Mouse (Mus musculus) embryonic facial prominence, embryonic 13.5 days (tissue): ENCODE results near the gene Spata5. TPM values are rescaled to one million over a fixed set of nuclear protein-coding genes. Genes with fewer than 3 reads are reported as not detected.
A peak's percentile ranks its signal among the peaks of the same experiment; 100 is the strongest.
"Not testable (repeated sequence)": the region's sequence is repeated elsewhere in the genome, so short reads cannot be mapped to it uniquely, and the experiment has no call there.

Experiments used
- ATAC-seq: fragments of 200-750 bp; cut with Nextera tagmentation; 2 replicates; pipeline ENCODE4 v1.8.0; 2017; ENCODE audit warnings: low read depth; ENCODE audit not compliant: insufficient number of reproducible peaks, insufficient read depth, low FRiP score, low TSS enrichment
- H3K27ac ChIP-seq: fragments of 300-500 bp; sonication (generic); 2 replicates; pipeline ENCODE4 v1.5.1; 2015; ENCODE audit warnings: moderate library complexity, mild to moderate bottlenecking, inconsistent platforms
- H3K27me3 ChIP-seq: fragments of 300-500 bp; sonication (generic); 2 replicates; pipeline ENCODE4 v1.6.1; 2015; ENCODE audit warnings: mild to moderate bottlenecking, inconsistent platforms
- H3K36me3 ChIP-seq: fragments of 300-500 bp; sonication (generic); 2 replicates; pipeline ENCODE4 v1.6.1; 2015; ENCODE audit warnings: mild to moderate bottlenecking, inconsistent platforms
- H3K4me1 ChIP-seq: fragments of 300-500 bp; sonication (generic); 2 replicates; pipeline ENCODE4 v1.6.1; 2015; ENCODE audit warnings: inconsistent platforms
- H3K4me2 ChIP-seq: fragments of 300-500 bp; sonication (generic); 2 replicates; pipeline ENCODE4 v1.6.1; 2015; ENCODE audit warnings: moderate library complexity, mild to moderate bottlenecking, inconsistent platforms
- H3K4me3 ChIP-seq: fragments of 300-500 bp; sonication (generic); 2 replicates; pipeline ENCODE4 v1.5.1; 2015; ENCODE audit warnings: mild to moderate bottlenecking, inconsistent platforms
- H3K9ac ChIP-seq: fragments of 300-500 bp; sonication (generic); 2 replicates; pipeline ENCODE4 v1.6.1; 2015; ENCODE audit warnings: mild to moderate bottlenecking, inconsistent platforms
- H3K9me3 ChIP-seq: fragments of 300-500 bp; sonication (generic); 2 replicates; pipeline ENCODE4 v1.6.1; 2016; ENCODE audit warnings: inconsistent platforms
- WGBS: fragments of 180-500 bp; shearing (Covaris S2); methylation state at CpG from one replicate; pipeline ENCODE4 v1.1.7; 2015; ENCODE audit warnings: mixed read lengths; 5-methylcytosine and 5-hydroxymethylcytosine counted together
- polyA plus RNA-seq: library from polyadenylated mRNA; unstranded; fragments of >200 nt; fragmentation: Nextera tagmentation; extraction: Ambion mirVana; gene quantifications from 2 replicates; pipeline ENCODE4 v1.2.1, GENCODE M21; 2015

Spata5 gene
- polyA plus RNA-seq, 1 experiment from 2014 or later = 47.0 TPM

DNA sequence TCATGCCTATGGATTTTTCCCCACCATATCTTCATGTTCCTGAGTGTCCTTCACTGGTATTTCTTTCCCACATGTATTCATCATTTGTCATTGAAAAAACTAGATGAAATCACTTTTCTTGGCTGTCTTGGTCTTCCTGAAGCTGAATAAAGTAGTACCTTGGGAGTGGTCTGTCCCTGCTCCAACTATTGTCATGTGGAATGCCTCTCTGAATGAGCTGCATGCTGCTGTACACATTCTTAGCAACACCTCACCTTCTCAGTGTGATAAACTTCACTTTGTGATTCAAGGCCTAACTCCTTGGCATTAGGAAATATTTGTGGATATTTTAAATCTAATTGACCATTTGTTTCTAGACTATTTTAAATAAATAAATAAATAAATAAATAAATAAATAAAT is 98.9 kb downstream of the Spata5 start:
- H3K9me3 ChIP-seq = no peaks in the 10 kb centered on the region
- H3K27ac ChIP-seq = no peak overlapping the region
- H3K4me2 ChIP-seq = no peak overlapping the region
- no peaks in the 10 kb centered on the region for H3K36me3 ChIP-seq
- H3K4me1 ChIP-seq = no peaks in the 10 kb centered on the region
- ATAC-seq = no peak
- no peak overlapping the region for H3K4me3 ChIP-seq
- H3K27me3 ChIP-seq = no peaks in the 10 kb centered on the region
- H3K9ac ChIP-seq = no peak overlapping the region

DNA sequence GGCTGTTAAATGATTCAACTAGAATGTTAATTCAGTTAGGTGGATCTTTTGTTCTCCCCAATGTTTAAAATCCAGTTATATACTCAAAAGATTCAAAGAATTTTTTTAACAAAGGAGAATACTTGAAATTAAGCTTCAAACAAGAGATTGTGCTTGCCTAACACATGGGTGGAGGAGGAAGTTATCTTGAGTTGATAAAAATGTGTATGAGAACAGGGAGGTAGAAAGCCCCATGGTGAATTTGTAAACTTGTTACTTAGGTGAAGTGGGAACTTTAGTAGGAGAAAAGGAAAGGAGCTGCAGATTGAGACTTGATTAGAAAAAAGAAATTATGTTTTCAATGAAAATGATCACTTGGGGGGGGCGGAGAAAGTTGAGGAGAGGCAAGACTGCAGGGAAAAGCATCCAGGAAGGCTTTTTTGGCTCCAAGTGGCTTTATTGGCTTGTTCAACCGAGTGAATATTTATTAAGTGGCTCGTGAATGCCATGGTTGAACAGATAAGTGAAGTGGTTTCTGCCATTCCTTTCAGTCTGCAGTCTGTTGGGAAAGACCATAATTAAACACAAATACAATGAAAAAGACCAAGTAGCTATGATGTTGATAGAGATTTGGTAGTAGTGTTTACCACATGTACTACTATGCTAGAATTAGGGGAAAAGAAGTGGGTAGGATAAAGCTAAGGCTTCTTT is 100.8 kb downstream of the Spata5 start:
- Histone ChIP-seq H3K4me1 (no peaks in the 10 kb centered on the region), H3K27ac (no peak overlapping the region), H3K9me3 (no peaks in the 10 kb centered on the region), H3K27me3 (no peaks in the 10 kb centered on the region), H3K4me2 (no peak overlapping the region), H3K36me3 (no peaks in the 10 kb centered on the region), H3K4me3 (no peak overlapping the region), H3K9ac (no peak overlapping the region)
- 89% methylated on average over 3 of the region's 3 CpGs for WGBS
- ATAC-seq = no peak

DNA sequence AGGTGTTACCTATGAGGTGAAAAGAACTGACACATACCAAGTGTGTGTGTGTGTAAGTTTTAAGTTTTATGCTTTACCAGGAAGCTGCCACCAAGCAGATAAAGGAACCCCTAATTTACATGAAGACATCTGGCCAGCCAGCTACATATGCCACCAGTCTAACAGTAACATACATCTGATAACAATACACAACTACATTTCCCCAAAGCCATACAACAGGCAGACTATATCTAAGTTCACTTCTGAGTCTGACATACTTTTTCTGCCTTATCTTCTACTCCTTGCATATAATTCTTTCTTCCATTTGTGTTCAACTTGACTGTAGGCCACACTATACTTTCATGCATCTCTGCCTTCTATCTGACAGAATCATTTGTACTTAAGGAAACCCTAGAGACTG is 112.4 kb downstream of the Spata5 start:
- Histone ChIP-seq H3K9me3 (no peaks in the 10 kb centered on the region), H3K4me2 (no peak overlapping the region), H3K9ac (no peak overlapping the region), H3K27me3 (no peaks in the 10 kb centered on the region), H3K27ac (no peak overlapping the region), H3K4me3 (no peak overlapping the region), H3K36me3 (peaks cover 14% of the 10 kb centered on the region), H3K4me1 (peaks cover 3% of the 10 kb centered on the region; the same call in 1 of the 2 replicates)
- no peak for ATAC-seq

DNA sequence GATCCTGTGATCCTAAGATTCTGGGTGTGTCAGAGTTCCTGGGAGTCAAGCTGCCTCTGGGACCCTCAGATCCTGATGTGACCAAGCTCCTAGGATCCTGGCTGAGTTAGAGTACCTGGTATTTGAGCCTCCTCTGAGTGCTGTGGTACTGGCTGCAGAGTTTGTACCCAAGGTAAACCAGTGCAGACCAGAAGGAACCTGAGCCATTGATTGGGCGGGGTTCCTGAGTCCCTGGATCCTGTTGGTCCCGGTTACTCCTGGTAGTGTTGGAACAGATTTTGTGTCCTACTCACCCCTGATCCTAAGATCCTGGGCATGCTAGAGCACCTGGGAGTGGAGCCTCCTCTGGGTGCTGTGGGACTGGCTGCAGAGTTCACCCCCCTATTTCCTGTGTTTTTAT is 121.0 kb downstream of the Spata5 start:
- not testable (repeated sequence) for H3K36me3 ChIP-seq, H3K27ac ChIP-seq, H3K9ac ChIP-seq, H3K4me1 ChIP-seq, ATAC-seq, H3K4me3 ChIP-seq, H3K27me3 ChIP-seq, H3K4me2 ChIP-seq
- H3K9me3 ChIP-seq = peaks cover 15% of the 10 kb centered on the region
- WGBS = 97% methylated on average over 2 of the region's 2 CpGs

DNA sequence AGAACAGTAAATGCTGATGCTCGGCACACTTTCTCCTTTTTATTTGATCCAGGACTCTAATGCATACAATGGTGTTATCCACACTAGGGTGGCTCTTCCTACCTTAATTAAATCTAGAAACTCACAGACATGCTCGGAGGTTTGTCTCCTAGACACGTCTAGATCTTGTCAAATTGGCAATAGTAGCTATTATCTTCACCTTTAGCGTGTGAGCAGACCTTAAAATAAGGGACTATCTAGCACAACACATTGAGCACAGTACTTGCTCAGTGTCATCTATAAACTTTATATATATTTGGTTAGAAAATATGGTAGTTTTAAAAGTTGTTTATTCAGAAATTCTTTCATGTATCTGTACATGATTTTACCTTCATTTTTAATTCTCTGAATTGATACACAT is 126.7 kb downstream of the Spata5 start:
- H3K36me3 ChIP-seq = no peaks in the 10 kb centered on the region
- ATAC-seq = no peak
- no peak overlapping the region for H3K27ac ChIP-seq
- no peak overlapping the region for H3K4me3 ChIP-seq
- H3K9ac ChIP-seq = no peak overlapping the region
- no peaks in the 10 kb centered on the region for H3K27me3 ChIP-seq
- no peaks in the 10 kb centered on the region for H3K4me1 ChIP-seq
- H3K9me3 ChIP-seq = no peaks in the 10 kb centered on the region
- 85% methylated on average over 4 of the region's 4 CpGs for WGBS
- no peak overlapping the region for H3K4me2 ChIP-seq

DNA sequence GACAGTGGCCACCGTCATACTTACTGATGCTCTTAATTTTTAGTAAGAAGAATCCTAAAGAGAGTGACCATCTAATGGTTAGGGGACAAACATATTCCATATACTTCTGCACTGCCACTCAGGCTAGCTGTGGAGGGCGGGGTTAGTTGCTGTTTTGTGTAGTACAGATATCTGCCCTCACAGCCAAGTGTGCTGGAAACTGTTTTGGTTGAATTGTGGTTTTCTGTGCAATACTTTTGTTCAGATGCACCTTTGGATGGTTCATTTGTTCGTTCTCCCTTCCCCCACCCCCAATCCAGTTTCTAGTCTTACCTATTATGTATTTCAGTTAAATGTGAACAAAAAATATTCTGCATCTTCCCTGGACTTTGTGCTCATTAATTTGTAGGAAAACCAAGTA is 130.5 kb downstream of the Spata5 start:
- Histone ChIP-seq H3K27ac (no peak overlapping the region), H3K4me2 (no peak overlapping the region), H3K9ac (no peak overlapping the region), H3K27me3 (no peaks in the 10 kb centered on the region), H3K4me3 (no peak overlapping the region), H3K36me3 (no peaks in the 10 kb centered on the region), H3K4me1 (no peaks in the 10 kb centered on the region), H3K9me3 (no peaks in the 10 kb centered on the region; the same call in 1 of the 2 replicates)
- no peak for ATAC-seq
- 83% methylated on average over 3 of the region's 3 CpGs for WGBS

DNA sequence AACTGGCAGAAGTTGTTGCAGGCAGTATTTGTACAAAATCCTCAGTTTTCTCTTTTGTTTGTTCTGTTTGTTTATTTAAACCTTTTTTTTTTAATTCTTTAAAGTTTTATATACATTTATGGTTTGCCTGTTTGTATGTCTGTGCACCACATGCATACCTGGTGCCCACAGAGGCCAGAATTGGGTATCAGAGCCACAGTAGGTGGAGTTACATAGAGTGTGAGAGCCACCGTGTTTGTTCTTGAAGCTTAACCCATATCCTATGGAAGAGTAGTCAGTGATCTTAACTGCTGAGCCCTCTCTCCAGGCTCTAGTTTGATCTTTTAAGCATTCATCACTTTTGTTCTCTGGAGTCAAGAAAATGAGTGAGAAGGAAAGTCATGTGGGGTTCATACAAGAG is 130.9 kb downstream of the Spata5 start:
- H3K4me3 ChIP-seq = no peak overlapping the region
- no peaks in the 10 kb centered on the region for H3K27me3 ChIP-seq
- no peaks in the 10 kb centered on the region; the same call in 1 of the 2 replicates for H3K9me3 ChIP-seq
- 57% methylated on average over 1 of the region's 1 CpGs for WGBS
- no peaks in the 10 kb centered on the region for H3K4me1 ChIP-seq
- H3K4me2 ChIP-seq = no peak overlapping the region
- no peak overlapping the region for H3K9ac ChIP-seq
- ATAC-seq = no peak
- no peak overlapping the region for H3K27ac ChIP-seq
- no peaks in the 10 kb centered on the region for H3K36me3 ChIP-seq

DNA sequence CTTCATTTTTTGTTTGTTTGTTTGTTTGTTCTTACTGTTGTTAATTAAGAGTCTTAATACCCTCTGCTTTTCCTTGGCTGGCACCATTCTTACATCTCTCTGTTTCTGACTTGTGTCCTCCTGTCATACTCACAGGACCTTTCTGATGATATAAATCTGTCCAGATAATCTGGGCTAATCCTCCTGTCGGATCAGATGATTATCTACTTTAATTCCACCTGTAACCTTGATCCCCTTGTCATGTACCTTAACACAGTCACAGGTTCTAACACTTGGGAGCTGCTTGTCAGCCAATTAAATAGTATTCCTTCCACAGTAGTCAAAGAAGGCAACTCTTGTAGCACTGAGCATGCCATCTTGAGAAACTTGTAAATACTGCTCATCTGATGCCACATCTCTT is 131.8 kb downstream of the Spata5 start:
- Histone ChIP-seq H3K27ac (no peak overlapping the region), H3K9me3 (no peaks in the 10 kb centered on the region; the same call in 1 of the 2 replicates), H3K36me3 (no peaks in the 10 kb centered on the region), H3K9ac (no peak overlapping the region), H3K27me3 (no peaks in the 10 kb centered on the region), H3K4me1 (peaks cover 7% of the 10 kb centered on the region), H3K4me2 (no peak overlapping the region), H3K4me3 (no peak overlapping the region)
- no peak for ATAC-seq
- 57% methylated on average over 1 of the region's 1 CpGs for WGBS

DNA sequence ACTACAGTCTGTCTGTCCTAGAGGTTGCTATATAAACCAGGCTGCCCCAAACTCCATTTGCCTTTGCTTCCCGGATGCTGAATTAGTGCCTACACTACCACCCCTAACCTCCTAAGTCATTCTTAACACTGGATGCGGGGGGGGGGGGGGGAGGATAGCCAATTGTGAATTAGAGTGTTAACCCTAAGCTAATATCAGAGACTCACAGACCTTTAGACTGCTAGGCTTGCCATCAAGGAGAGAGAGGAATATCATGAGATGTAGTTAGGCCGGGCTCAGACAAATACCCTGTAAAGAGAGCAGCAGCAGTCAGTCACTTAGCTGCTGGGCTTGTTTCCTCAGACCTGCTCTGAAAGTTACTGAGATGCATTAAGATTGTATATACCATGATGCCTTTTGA is 132.5 kb downstream of the Spata5 start:
- no peak overlapping the region for H3K27ac ChIP-seq
- 78% methylated on average over 3 of the region's 3 CpGs for WGBS
- H3K4me1 ChIP-seq = peaks cover 15% of the 10 kb centered on the region
- no peak for ATAC-seq
- no peak overlapping the region for H3K4me2 ChIP-seq
- no peaks in the 10 kb centered on the region; the same call in 1 of the 2 replicates for H3K9me3 ChIP-seq
- no peak overlapping the region for H3K9ac ChIP-seq
- H3K27me3 ChIP-seq = no peaks in the 10 kb centered on the region
- H3K36me3 ChIP-seq = no peaks in the 10 kb centered on the region
- H3K4me3 ChIP-seq = no peak overlapping the region

DNA sequence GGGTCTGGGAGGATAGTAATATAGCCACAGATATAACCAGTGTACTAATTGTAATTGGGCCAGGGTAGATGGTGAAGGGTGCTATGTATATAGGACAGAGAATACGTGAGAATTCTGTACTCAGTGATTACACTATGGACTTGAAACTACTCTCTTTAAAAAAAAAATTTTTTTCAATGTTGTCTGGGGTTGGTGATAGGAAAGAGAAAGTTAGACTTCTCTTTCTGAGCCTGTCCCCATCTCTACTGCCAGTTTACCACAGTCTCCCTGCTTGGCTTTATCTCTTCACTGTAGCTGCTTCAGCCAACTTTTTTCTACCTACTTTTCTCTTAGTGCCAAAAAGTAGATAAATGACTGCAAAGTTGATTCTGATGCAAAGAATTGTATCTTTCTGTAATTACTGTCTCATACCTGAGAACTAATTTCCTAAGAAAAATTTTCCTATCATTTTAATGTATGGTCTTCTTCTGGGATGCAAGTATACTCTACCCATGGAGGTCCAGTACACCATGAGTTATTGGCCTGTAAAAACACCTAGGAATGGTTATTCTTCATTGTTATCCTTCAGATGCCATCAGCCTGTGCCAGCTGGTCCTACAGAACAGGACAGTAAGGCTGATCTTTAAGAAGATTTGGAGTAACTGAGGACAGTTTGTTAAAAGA is 133.8 kb downstream of the Spata5 start:
- 93% methylated on average over 1 of the region's 1 CpGs for WGBS
- H3K36me3 ChIP-seq = no peaks in the 10 kb centered on the region

DNA sequence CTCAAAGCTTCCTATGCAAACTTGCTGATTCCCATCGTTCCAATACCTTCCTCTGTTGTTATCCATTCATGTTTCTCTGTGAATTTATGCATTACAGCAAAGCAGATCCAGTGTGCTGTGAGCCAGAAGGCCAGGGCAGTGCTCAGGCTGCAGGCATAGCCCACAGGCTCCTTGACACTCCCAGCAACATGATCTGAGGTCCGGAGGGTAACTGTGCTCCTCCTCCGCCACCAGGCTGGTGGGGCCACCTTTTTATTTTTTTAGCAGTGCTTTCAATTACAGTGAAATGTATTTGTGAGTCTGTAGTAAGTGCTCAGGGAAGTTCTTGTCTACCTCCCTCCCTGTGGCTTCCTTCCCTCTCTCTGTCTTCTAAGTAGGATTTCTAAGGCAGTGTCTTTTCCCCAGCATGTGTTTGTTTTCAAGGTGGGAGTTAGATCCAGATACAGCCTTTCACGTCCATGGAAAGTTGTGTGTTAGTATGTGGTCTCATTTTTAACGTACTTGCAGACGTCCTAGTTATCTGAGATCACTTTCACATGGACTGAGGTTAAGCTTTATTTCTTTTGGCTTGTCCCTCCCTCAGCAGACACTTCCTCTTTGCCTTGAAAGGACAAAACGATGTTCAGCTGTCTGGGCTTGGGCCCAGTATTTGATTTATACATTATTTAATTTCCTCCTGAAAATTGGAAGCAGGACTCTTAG is 136.9 kb downstream of the Spata5 start:
- no peaks in the 10 kb centered on the region for H3K27me3 ChIP-seq
- H3K9me3 ChIP-seq = no peaks in the 10 kb centered on the region; the same call in 1 of the 2 replicates
- 0 out of 2 replicates have a peak, but pooled peaks have one; percentile 48 for ATAC-seq
- H3K4me3 ChIP-seq = no peak overlapping the region
- H3K4me1 ChIP-seq = peaks cover 16% of the 10 kb centered on the region
- H3K36me3 ChIP-seq = 0 out of 2 replicates have a peak, but pooled peaks cover 3% of the 10 kb centered on the region
- peak overlapping the region; percentile 78 for H3K27ac ChIP-seq
- H3K4me2 ChIP-seq = peak overlapping the region; percentile 27
- H3K9ac ChIP-seq = no peak overlapping the region
- WGBS = 16% methylated on average over 7 of the region's 7 CpGs

More for the DNA sequence above, 133.8 kb downstream of the Spata5 start:
- Histone ChIP-seq H3K4me2 (no peak overlapping the region), H3K9ac (no peak overlapping the region), H3K27ac (no peak overlapping the region), H3K4me1 (peaks cover 16% of the 10 kb centered on the region), H3K27me3 (no peaks in the 10 kb centered on the region), H3K9me3 (no peaks in the 10 kb centered on the region; the same call in 1 of the 2 replicates), H3K4me3 (no peak overlapping the region)
- ATAC-seq = no peak
